Mouse (Mus musculus): ENCODE measurements at regions not wholly inside any gene's neighbourhood (a gene's known extent, or its start where the extent isn't known, plus 50 kb on each side); places are given as distances from the start of the nearest gene placed in this dataset.

GRCm38 (mm10) chr14:71936373-71937156, 555.1 kb downstream of the Gm9195 start:
- Histone ChIP-seq H3K4me1 (ENCODE audit: control insufficient read depth, insufficient read depth, low read length) (0 out of 2 replicates have a peak, but pooled peaks cover 8% of the 10 kb centered on the region), H3K9me3 (ENCODE audit: control insufficient read depth, low read length) (no peaks in the 10 kb centered on the region), H3K36me3 (ENCODE audit: control insufficient read depth, insufficient read depth, low read length) (no peaks in the 10 kb centered on the region), H3K27me3 (ENCODE audit: control insufficient read depth, insufficient read depth, low read length) (no peaks in the 10 kb centered on the region), H3K4me2 (ENCODE audit: low read length) (no peak overlapping the region), H3K9ac (replicated peaks; ENCODE audit: low read length) (no peak overlapping the region), H3K27ac (replicated peaks; ENCODE audit: low read depth, low read length) (peak overlapping the region; percentile 6; the same call in 1 of the 2 replicates), H3K4me3 (replicated peaks; ENCODE audit: low read depth, low read length) (no peak overlapping the region)
- DNase-seq (no peak), ATAC-seq (ENCODE audit: low FRiP score, low TSS enrichment) (no peak; the same call in 1 of the 2 replicates)
- WGBS, result 40% methylated on average over 6 of the region's 6 CpGs

GRCm38 (mm10) chr14:71915964-71916363, 575.7 kb downstream of the Gm9195 start:
- Histone ChIP-seq H3K9ac (replicated peaks; ENCODE audit: low read length) (no peak overlapping the region), H3K9me3 (ENCODE audit: control insufficient read depth, low read length) (no peaks in the 10 kb centered on the region), H3K4me3 (replicated peaks; ENCODE audit: low read depth, low read length) (no peak overlapping the region), H3K27ac (replicated peaks; ENCODE audit: low read depth, low read length) (no peak overlapping the region), H3K36me3 (ENCODE audit: control insufficient read depth, insufficient read depth, low read length) (no peaks in the 10 kb centered on the region), H3K27me3 (ENCODE audit: control insufficient read depth, insufficient read depth, low read length) (no peaks in the 10 kb centered on the region), H3K4me2 (ENCODE audit: low read length) (no peak overlapping the region), H3K4me1 (ENCODE audit: control insufficient read depth, insufficient read depth, low read length) (peaks cover 5% of the 10 kb centered on the region; the same call in 1 of the 2 replicates)
- DNase-seq (no peak), ATAC-seq (ENCODE audit: low FRiP score, low TSS enrichment) (no peak)
- 65% methylated on average over 5 of the region's 5 CpGs for whole genome bisulfite sequencing

- Histone ChIP-seq H3K4me1 (ENCODE audit: control insufficient read depth, insufficient read depth, low read length) (no peaks in the 10 kb centered on the region), H3K9ac (replicated peaks; ENCODE audit: low read length) (no peak overlapping the region), H3K4me3 (replicated peaks; ENCODE audit: low read depth, low read length) (no peak overlapping the region), H3K27me3 (ENCODE audit: control insufficient read depth, insufficient read depth, low read length) (no peaks in the 10 kb centered on the region), H3K36me3 (ENCODE audit: control insufficient read depth, insufficient read depth, low read length) (no peaks in the 10 kb centered on the region), H3K9me3 (ENCODE audit: control insufficient read depth, low read length) (no peaks in the 10 kb centered on the region), H3K4me2 (ENCODE audit: low read length) (no peak overlapping the region), H3K27ac (replicated peaks; ENCODE audit: low read depth, low read length) (no peak overlapping the region)
- WGBS, result 69% methylated on average over 2 of the region's 2 CpGs
- ATAC-seq (ENCODE audit: low FRiP score, low TSS enrichment) (no peak), DNase-seq (no peak)
These were observed 580.7 kb downstream of the Gm9195 start for GRCm38 (mm10) chr14:71910936-71911335.

- Histone ChIP-seq H3K4me1 (ENCODE audit: control insufficient read depth, insufficient read depth, low read length) (no peaks in the 10 kb centered on the region), H3K4me3 (replicated peaks; ENCODE audit: low read depth, low read length) (no peak overlapping the region), H3K9ac (replicated peaks; ENCODE audit: low read length) (no peak overlapping the region), H3K27ac (replicated peaks; ENCODE audit: low read depth, low read length) (no peak overlapping the region), H3K9me3 (ENCODE audit: control insufficient read depth, low read length) (no peaks in the 10 kb centered on the region), H3K36me3 (ENCODE audit: control insufficient read depth, insufficient read depth, low read length) (no peaks in the 10 kb centered on the region), H3K4me2 (ENCODE audit: low read length) (no peak overlapping the region), H3K27me3 (ENCODE audit: control insufficient read depth, insufficient read depth, low read length) (no peaks in the 10 kb centered on the region)
- ATAC-seq (ENCODE audit: low FRiP score, low TSS enrichment) (no peak), DNase-seq (no peak)
- over 99% methylated on average over 4 of the region's 4 CpGs for WGBS
These were observed 596.2 kb downstream of the Gm9195 start for GRCm38 (mm10) chr14:71895468-71895867.

- Histone ChIP-seq H3K27me3 (ENCODE audit: control insufficient read depth, insufficient read depth, low read length) (no peaks in the 10 kb centered on the region), H3K4me1 (ENCODE audit: control insufficient read depth, insufficient read depth, low read length) (no peaks in the 10 kb centered on the region), H3K4me3 (replicated peaks; ENCODE audit: low read depth, low read length) (no peak overlapping the region), H3K4me2 (ENCODE audit: low read length) (no peak overlapping the region), H3K27ac (replicated peaks; ENCODE audit: low read depth, low read length) (no peak overlapping the region), H3K9me3 (ENCODE audit: control insufficient read depth, low read length) (no peaks in the 10 kb centered on the region), H3K36me3 (ENCODE audit: control insufficient read depth, insufficient read depth, low read length) (no peaks in the 10 kb centered on the region), H3K9ac (replicated peaks; ENCODE audit: low read length) (no peak overlapping the region)
- DNase-seq (no peak), ATAC-seq (ENCODE audit: low FRiP score, low TSS enrichment) (no peak)
- WGBS, result 85% methylated on average over 4 of the region's 4 CpGs
These were observed 596.8 kb downstream of the Gm9195 start for GRCm38 (mm10) chr14:71894811-71895210.

GRCm38 (mm10) chr14:71893361-71893760, 598.3 kb downstream of the Gm9195 start:
- no peak overlapping the region for H3K9ac ChIP-seq (replicated peaks; ENCODE audit: low read length)
- WGBS, result 70% methylated on average over 1 of the region's 1 CpGs
- H3K4me1 ChIP-seq (ENCODE audit: control insufficient read depth, insufficient read depth, low read length), result no peaks in the 10 kb centered on the region
- no peak overlapping the region for H3K27ac ChIP-seq (replicated peaks; ENCODE audit: low read depth, low read length)
- H3K4me2 ChIP-seq (ENCODE audit: low read length), result no peak overlapping the region
- no peak overlapping the region for H3K4me3 ChIP-seq (replicated peaks; ENCODE audit: low read depth, low read length)
- no peaks in the 10 kb centered on the region for H3K36me3 ChIP-seq (ENCODE audit: control insufficient read depth, insufficient read depth, low read length)
- H3K9me3 ChIP-seq (ENCODE audit: control insufficient read depth, low read length), result no peaks in the 10 kb centered on the region
- DNase-seq (no peak), ATAC-seq (ENCODE audit: low FRiP score, low TSS enrichment) (no peak)
- no peaks in the 10 kb centered on the region for H3K27me3 ChIP-seq (ENCODE audit: control insufficient read depth, insufficient read depth, low read length)

- no peaks in the 10 kb centered on the region for H3K27me3 ChIP-seq (ENCODE audit: control insufficient read depth, insufficient read depth, low read length)
- H3K4me2 ChIP-seq (ENCODE audit: low read length), result no peak overlapping the region
- 56% methylated on average over 1 of the region's 1 CpGs for WGBS
- DNase-seq (no peak), ATAC-seq (ENCODE audit: low FRiP score, low TSS enrichment) (no peak)
- no peak overlapping the region for H3K9ac ChIP-seq (replicated peaks; ENCODE audit: low read length)
- H3K27ac ChIP-seq (replicated peaks; ENCODE audit: low read depth, low read length), result no peak overlapping the region
- no peaks in the 10 kb centered on the region for H3K4me1 ChIP-seq (ENCODE audit: control insufficient read depth, insufficient read depth, low read length)
- no peaks in the 10 kb centered on the region for H3K9me3 ChIP-seq (ENCODE audit: control insufficient read depth, low read length)
- H3K36me3 ChIP-seq (ENCODE audit: control insufficient read depth, insufficient read depth, low read length), result no peaks in the 10 kb centered on the region
- no peak overlapping the region for H3K4me3 ChIP-seq (replicated peaks; ENCODE audit: low read depth, low read length)
These were observed 600.0 kb downstream of the Gm9195 start for GRCm38 (mm10) chr14:71891667-71892066.

- no peak overlapping the region for H3K4me3 ChIP-seq (replicated peaks; ENCODE audit: low read depth, low read length)
- H3K27ac ChIP-seq (replicated peaks; ENCODE audit: low read depth, low read length), result no peak overlapping the region
- 79% methylated on average over 2 of the region's 2 CpGs for WGBS
- H3K27me3 ChIP-seq (ENCODE audit: control insufficient read depth, insufficient read depth, low read length), result no peaks in the 10 kb centered on the region
- ATAC-seq (ENCODE audit: low FRiP score, low TSS enrichment), result no peak
- H3K9me3 ChIP-seq (ENCODE audit: control insufficient read depth, low read length), result no peaks in the 10 kb centered on the region
- H3K4me1 ChIP-seq (ENCODE audit: control insufficient read depth, insufficient read depth, low read length), result no peaks in the 10 kb centered on the region
- no peak overlapping the region for H3K4me2 ChIP-seq (ENCODE audit: low read length)
- no peak for DNase-seq
- no peak overlapping the region for H3K9ac ChIP-seq (replicated peaks; ENCODE audit: low read length)
- H3K36me3 ChIP-seq (ENCODE audit: control insufficient read depth, insufficient read depth, low read length), result no peaks in the 10 kb centered on the region
These were observed 608.8 kb downstream of the Gm9195 start for GRCm38 (mm10) chr14:71882871-71883270.

GRCm38 (mm10) chr14:71845546-71845945, 646.1 kb downstream of the Gm9195 start:
- Histone ChIP-seq H3K4me1 (ENCODE audit: control insufficient read depth, insufficient read depth, low read length) (no peaks in the 10 kb centered on the region), H3K9ac (replicated peaks; ENCODE audit: low read length) (no peak overlapping the region), H3K9me3 (ENCODE audit: control insufficient read depth, low read length) (no peaks in the 10 kb centered on the region), H3K4me3 (replicated peaks; ENCODE audit: low read depth, low read length) (no peak overlapping the region), H3K27ac (replicated peaks; ENCODE audit: low read depth, low read length) (no peak overlapping the region), H3K4me2 (ENCODE audit: low read length) (no peak overlapping the region), H3K27me3 (ENCODE audit: control insufficient read depth, insufficient read depth, low read length) (no peaks in the 10 kb centered on the region), H3K36me3 (ENCODE audit: control insufficient read depth, insufficient read depth, low read length) (no peaks in the 10 kb centered on the region)
- ATAC-seq (ENCODE audit: low FRiP score, low TSS enrichment) (no peak), DNase-seq (no peak)

Data from midbrain, embryonic 14.5 days (tissue).